Mouse (Mus musculus): ENCODE results near the gene Tmod1. TPM values are rescaled to one million over a fixed set of nuclear protein-coding genes. Genes with fewer than 3 reads are reported as not detected.
A peak's percentile ranks its signal among the peaks of the same experiment; 100 is the strongest.

Tmod1 gene
- polyA plus RNA-seq, 1 experiment from 2014 or later, result 38.8 TPM

DNA sequence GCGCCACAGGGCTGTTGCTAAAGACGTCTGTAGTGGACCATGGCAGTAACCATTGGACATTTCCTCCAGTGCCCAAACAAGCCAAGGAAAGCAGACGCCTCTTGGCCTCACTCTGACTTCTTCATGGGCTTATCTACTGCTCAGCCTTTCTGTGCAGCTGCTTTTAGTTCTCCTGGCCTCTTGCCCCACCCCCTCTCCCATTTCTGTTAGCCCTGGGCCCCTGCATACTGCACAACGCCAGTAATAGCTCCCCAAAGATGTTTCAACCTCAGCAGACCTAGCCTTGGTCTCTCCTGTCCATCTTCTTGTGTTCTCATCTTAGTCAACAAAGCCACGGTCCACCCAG lies 3.7 kb downstream of the Tmod1 start:
- H3K9me3 ChIP-seq (ENCODE audit: control insufficient read depth, low read length), result no peaks in the 10 kb centered on the region
- no peak overlapping the region for H3K4me2 ChIP-seq (ENCODE audit: low read depth, low read length)
- ATAC-seq (ENCODE audit: low read depth) (no peak), DNase-seq (ENCODE audit: low spot score) (no peak)
- peaks cover 6% of the 10 kb centered on the region; the same call in 1 of the 2 replicates for H3K4me1 ChIP-seq (ENCODE audit: control insufficient read depth, insufficient read depth, low read length)
- H3K36me3 ChIP-seq (ENCODE audit: control insufficient read depth, insufficient read depth, low read length), result no peaks in the 10 kb centered on the region
- no peak overlapping the region for H3K27ac ChIP-seq (replicated peaks; ENCODE audit: low read depth, low read length)
- no peak overlapping the region for H3K9ac ChIP-seq (ENCODE audit: low read depth, low read length)
- H3K4me3 ChIP-seq (ENCODE audit: low read depth, low read length), result no peak overlapping the region
- peaks cover 41% of the 10 kb centered on the region for H3K27me3 ChIP-seq (replicated peaks; ENCODE audit: control insufficient read depth, insufficient read depth, low read length)
- 45% methylated on average over 5 of the region's 5 CpGs for WGBS

- 79% methylated on average over 8 of the region's 8 CpGs for WGBS
- H3K9ac ChIP-seq (ENCODE audit: low read depth, low read length), result no peak overlapping the region
- no peak for ATAC-seq (ENCODE audit: low read depth)
Measured at GRCm38 (mm10) chr4:46043361-46043760, 4.6 kb downstream of the Tmod1 start.

DNA sequence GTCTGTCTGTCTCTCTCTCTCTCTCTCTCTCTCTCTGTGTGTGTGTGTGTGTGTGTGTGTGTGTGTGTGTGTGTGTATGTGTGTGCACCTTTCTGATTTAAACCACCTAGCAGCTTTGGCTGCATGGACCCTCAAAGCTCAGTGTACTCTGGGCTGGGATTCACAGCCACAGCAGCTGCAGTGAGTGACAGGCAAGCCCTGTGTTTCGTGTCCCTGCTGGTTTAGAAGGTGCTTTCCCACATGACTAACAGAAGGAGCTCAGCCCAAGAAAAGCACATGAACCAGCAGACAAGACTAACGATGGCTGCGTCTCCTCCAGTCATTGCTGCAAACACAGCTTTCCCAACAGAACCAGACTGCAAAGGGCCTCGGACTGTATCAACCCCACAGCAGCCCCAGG lies 9.2 kb downstream of the Tmod1 start:
- no peaks in the 10 kb centered on the region for H3K36me3 ChIP-seq (ENCODE audit: control insufficient read depth, insufficient read depth, low read length)
- DNase-seq (ENCODE audit: low spot score) (no peak), ATAC-seq (ENCODE audit: low read depth) (no peak)
- H3K9me3 ChIP-seq (ENCODE audit: control insufficient read depth, low read length), result 0 out of 2 replicates have a peak, but pooled peaks cover 5% of the 10 kb centered on the region
- WGBS, result 74% methylated on average over 4 of the region's 4 CpGs
- H3K4me1 ChIP-seq (ENCODE audit: control insufficient read depth, insufficient read depth, low read length), result no peaks in the 10 kb centered on the region
- H3K4me3 ChIP-seq (ENCODE audit: low read depth, low read length), result no peak overlapping the region
- H3K27ac ChIP-seq (replicated peaks; ENCODE audit: low read depth, low read length), result no peak overlapping the region
- H3K4me2 ChIP-seq (ENCODE audit: low read depth, low read length), result no peak overlapping the region
- no peak overlapping the region for H3K9ac ChIP-seq (ENCODE audit: low read depth, low read length)
- H3K27me3 ChIP-seq (replicated peaks; ENCODE audit: control insufficient read depth, insufficient read depth, low read length), result no peaks in the 10 kb centered on the region

More at GRCm38 (mm10) chr4:46043361-46043760, 4.6 kb downstream of the Tmod1 start:
- no peak overlapping the region for H3K4me3 ChIP-seq (ENCODE audit: low read depth, low read length)
- no peaks in the 10 kb centered on the region for H3K9me3 ChIP-seq (ENCODE audit: control insufficient read depth, low read length)
- peaks cover 6% of the 10 kb centered on the region; the same call in 1 of the 2 replicates for H3K4me1 ChIP-seq (ENCODE audit: control insufficient read depth, insufficient read depth, low read length)
- no peak overlapping the region for H3K4me2 ChIP-seq (ENCODE audit: low read depth, low read length)
- H3K36me3 ChIP-seq (ENCODE audit: control insufficient read depth, insufficient read depth, low read length), result no peaks in the 10 kb centered on the region
- DNase-seq (ENCODE audit: low spot score), result no peak
- H3K27me3 ChIP-seq (replicated peaks; ENCODE audit: control insufficient read depth, insufficient read depth, low read length), result peaks cover 32% of the 10 kb centered on the region
- no peak overlapping the region for H3K27ac ChIP-seq (replicated peaks; ENCODE audit: low read depth, low read length)

DNA sequence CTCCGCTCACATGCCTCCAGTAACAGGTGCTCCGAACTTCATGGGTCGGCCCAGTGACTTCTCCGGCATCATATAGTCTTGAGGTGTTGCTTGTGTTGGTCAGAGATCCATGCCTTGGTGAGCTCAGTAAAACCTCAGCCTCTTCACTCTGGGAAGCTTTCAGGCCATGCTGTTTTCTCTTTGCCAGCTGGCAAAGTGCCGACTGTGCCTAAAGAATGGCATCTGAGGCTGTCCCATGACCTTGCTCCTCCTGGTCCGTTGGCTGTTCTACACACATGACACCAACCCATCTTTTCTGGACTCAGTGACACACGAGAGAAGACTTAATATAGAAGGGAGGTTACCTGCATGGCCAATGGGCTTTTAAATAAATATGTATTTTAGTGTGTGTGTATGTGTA lies 9.7 kb downstream of the Tmod1 start:
- Histone ChIP-seq H3K27ac (replicated peaks; ENCODE audit: low read depth, low read length) (no peak overlapping the region), H3K9ac (ENCODE audit: low read depth, low read length) (no peak overlapping the region), H3K4me3 (ENCODE audit: low read depth, low read length) (no peak overlapping the region), H3K4me2 (ENCODE audit: low read depth, low read length) (no peak overlapping the region), H3K9me3 (ENCODE audit: control insufficient read depth, low read length) (0 out of 2 replicates have a peak, but pooled peaks cover 5% of the 10 kb centered on the region), H3K27me3 (replicated peaks; ENCODE audit: control insufficient read depth, insufficient read depth, low read length) (no peaks in the 10 kb centered on the region), H3K36me3 (ENCODE audit: control insufficient read depth, insufficient read depth, low read length) (no peaks in the 10 kb centered on the region), H3K4me1 (ENCODE audit: control insufficient read depth, insufficient read depth, low read length) (no peaks in the 10 kb centered on the region)
- ATAC-seq (ENCODE audit: low read depth) (no peak), DNase-seq (ENCODE audit: low spot score) (no peak)
- 83% methylated on average over 7 of the region's 7 CpGs for WGBS

- ATAC-seq (ENCODE audit: low read depth) (peak; percentile 47; the same call in 1 of the 2 replicates), DNase-seq (ENCODE audit: low spot score) (no peak)
- H3K27ac ChIP-seq (replicated peaks; ENCODE audit: low read depth, low read length), result no peak overlapping the region
- no peaks in the 10 kb centered on the region for H3K4me1 ChIP-seq (ENCODE audit: control insufficient read depth, insufficient read depth, low read length)
- no peak overlapping the region for H3K4me3 ChIP-seq (ENCODE audit: low read depth, low read length)
- H3K9me3 ChIP-seq (ENCODE audit: control insufficient read depth, low read length), result 0 out of 2 replicates have a peak, but pooled peaks cover 5% of the 10 kb centered on the region
- no peak overlapping the region for H3K9ac ChIP-seq (ENCODE audit: low read depth, low read length)
- no peak overlapping the region for H3K4me2 ChIP-seq (ENCODE audit: low read depth, low read length)
- H3K36me3 ChIP-seq (ENCODE audit: control insufficient read depth, insufficient read depth, low read length), result no peaks in the 10 kb centered on the region
- WGBS, result 63% methylated on average over 9 of the region's 9 CpGs
- no peaks in the 10 kb centered on the region for H3K27me3 ChIP-seq (replicated peaks; ENCODE audit: control insufficient read depth, insufficient read depth, low read length)
Measured at GRCm38 (mm10) chr4:46053323-46054107, 14.8 kb downstream of the Tmod1 start.

DNA sequence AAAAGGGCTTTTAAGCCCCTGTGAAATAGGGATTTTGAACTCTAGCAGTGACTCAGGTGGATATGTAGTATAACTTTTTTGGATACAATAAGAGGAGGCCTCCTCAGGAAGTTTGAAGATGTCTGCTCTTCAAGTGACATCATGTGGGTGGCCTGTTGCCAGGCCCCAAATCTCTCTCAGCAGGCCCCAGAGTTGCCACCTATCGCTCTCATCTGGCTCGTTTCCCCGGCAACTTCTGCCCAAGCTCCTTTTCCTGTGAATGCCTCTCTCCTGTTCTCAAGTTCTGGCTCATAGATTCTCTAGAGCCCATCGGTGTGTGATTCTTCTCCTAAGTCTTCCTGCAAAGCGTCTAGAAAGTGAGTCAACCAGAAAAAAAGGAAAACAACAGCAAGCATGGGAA lies 17.4 kb downstream of the Tmod1 start:
- Histone ChIP-seq H3K9ac (ENCODE audit: low read depth, low read length) (no peak overlapping the region), H3K27me3 (replicated peaks; ENCODE audit: control insufficient read depth, insufficient read depth, low read length) (no peaks in the 10 kb centered on the region), H3K27ac (replicated peaks; ENCODE audit: low read depth, low read length) (no peak overlapping the region), H3K9me3 (ENCODE audit: control insufficient read depth, low read length) (0 out of 2 replicates have a peak, but pooled peaks cover 5% of the 10 kb centered on the region), H3K4me3 (ENCODE audit: low read depth, low read length) (no peak overlapping the region), H3K4me2 (ENCODE audit: low read depth, low read length) (no peak overlapping the region), H3K4me1 (ENCODE audit: control insufficient read depth, insufficient read depth, low read length) (no peaks in the 10 kb centered on the region), H3K36me3 (ENCODE audit: control insufficient read depth, insufficient read depth, low read length) (no peaks in the 10 kb centered on the region)
- DNase-seq (ENCODE audit: low spot score) (no peak), ATAC-seq (ENCODE audit: low read depth) (no peak)
- 85% methylated on average over 5 of the region's 5 CpGs for WGBS

GRCm38 (mm10) chr4:46061259-46061962 lies 22.7 kb downstream of the Tmod1 start:
- no peak overlapping the region for H3K9ac ChIP-seq (ENCODE audit: low read depth, low read length)
- H3K27ac ChIP-seq (replicated peaks; ENCODE audit: low read depth, low read length), result no peak overlapping the region
- H3K4me2 ChIP-seq (ENCODE audit: low read depth, low read length), result no peak overlapping the region
- H3K9me3 ChIP-seq (ENCODE audit: control insufficient read depth, low read length), result no peaks in the 10 kb centered on the region
- H3K27me3 ChIP-seq (replicated peaks; ENCODE audit: control insufficient read depth, insufficient read depth, low read length), result no peaks in the 10 kb centered on the region
- 92% methylated on average over 12 of the region's 12 CpGs for WGBS
- ATAC-seq (ENCODE audit: low read depth) (no peak), DNase-seq (ENCODE audit: low spot score) (no peak)
- H3K36me3 ChIP-seq (ENCODE audit: control insufficient read depth, insufficient read depth, low read length), result no peaks in the 10 kb centered on the region
- no peak overlapping the region for H3K4me3 ChIP-seq (ENCODE audit: low read depth, low read length)
- H3K4me1 ChIP-seq (ENCODE audit: control insufficient read depth, insufficient read depth, low read length), result peaks cover 10% of the 10 kb centered on the region

- H3K9me3 ChIP-seq (ENCODE audit: control insufficient read depth, low read length), result no peaks in the 10 kb centered on the region
- H3K9ac ChIP-seq (ENCODE audit: low read depth, low read length), result no peak overlapping the region
- peaks cover 10% of the 10 kb centered on the region for H3K4me1 ChIP-seq (ENCODE audit: control insufficient read depth, insufficient read depth, low read length)
- ATAC-seq (ENCODE audit: low read depth), result no peak
- H3K4me3 ChIP-seq (ENCODE audit: low read depth, low read length), result no peak overlapping the region
- 83% methylated on average over 4 of the region's 4 CpGs for WGBS
- DNase-seq (ENCODE audit: low spot score), result no peak
- H3K36me3 ChIP-seq (ENCODE audit: control insufficient read depth, insufficient read depth, low read length), result no peaks in the 10 kb centered on the region
- H3K4me2 ChIP-seq (ENCODE audit: low read depth, low read length), result no peak overlapping the region
- no peaks in the 10 kb centered on the region for H3K27me3 ChIP-seq (replicated peaks; ENCODE audit: control insufficient read depth, insufficient read depth, low read length)
- H3K27ac ChIP-seq (replicated peaks; ENCODE audit: low read depth, low read length), result no peak overlapping the region
Measured at GRCm38 (mm10) chr4:46063841-46064240, 25.1 kb downstream of the Tmod1 start.

Data from embryonic facial prominence, embryonic 14.5 days (tissue).